Mouse (Mus musculus) intestine, embryonic 15.5 days (tissue): Measurements from ENCODE around the gene Gga1. TPM values are rescaled to one million over a fixed set of nuclear protein-coding genes. Genes with fewer than 3 reads are reported as not detected.
A peak's percentile ranks its signal among the peaks of the same experiment; 100 is the strongest.
"Not testable (repeated sequence)": the region's sequence is repeated elsewhere in the genome, so short reads cannot be mapped to it uniquely, and the experiment has no call there.

ENCODE experiments used
- ATAC-seq: fragments of 200-750 bp; cut with Nextera tagmentation; 2 replicates; pipeline ENCODE4 v1.8.0; 2017; ENCODE audit warnings: moderate TSS enrichment, moderate library complexity
- H3K27ac ChIP-seq: fragments of 300-500 bp; sonication (generic); 2 replicates; pipeline ENCODE4 v1.5.1; 2015; ENCODE audit warnings: mild to moderate bottlenecking, inconsistent platforms
- H3K27me3 ChIP-seq: fragments of 300-500 bp; sonication (generic); replicated peaks from 2 replicates; pipeline ENCODE4 v1.6.1; 2015; ENCODE audit warnings: inconsistent platforms
- H3K36me3 ChIP-seq: fragments of 300-500 bp; sonication (generic); 2 replicates; pipeline ENCODE4 v1.6.1; 2015; ENCODE audit warnings: inconsistent platforms
- H3K4me1 ChIP-seq: fragments of 300-500 bp; sonication (generic); replicated peaks from 2 replicates; pipeline ENCODE4 v1.6.1; 2015; ENCODE audit warnings: inconsistent platforms
- H3K4me2 ChIP-seq: fragments of 300-500 bp; sonication (generic); replicated peaks from 2 replicates; pipeline ENCODE4 v1.6.1; 2015; ENCODE audit warnings: mild to moderate bottlenecking, inconsistent platforms
- H3K4me3 ChIP-seq: fragments of 300-500 bp; sonication (generic); replicated peaks from 2 replicates; pipeline ENCODE4 v1.5.1; 2015; ENCODE audit warnings: inconsistent platforms
- H3K9ac ChIP-seq: fragments of 300-500 bp; sonication (generic); 2 replicates; pipeline ENCODE4 v1.6.1; 2015; ENCODE audit warnings: inconsistent platforms
- H3K9me3 ChIP-seq: fragments of 300-500 bp; sonication (generic); 2 replicates; pipeline ENCODE4 v1.6.1; 2016; ENCODE audit warnings: inconsistent platforms
- WGBS: fragments of 180-500 bp; shearing (Covaris S2); methylation state at CpG from one replicate; pipeline ENCODE4 v1.1.7; 2015; 5-methylcytosine and 5-hydroxymethylcytosine counted together
- polyA plus RNA-seq: library from polyadenylated mRNA; unstranded; fragments of >200 nt; fragmentation: Nextera tagmentation; extraction: Ambion mirVana; gene quantifications from 2 replicates; pipeline ENCODE4 v1.2.1, GENCODE M21; 2015

Gga1 gene
- polyA plus RNA-seq, 1 experiment from 2014 or later: 47.6 TPM

- no peaks in the 10 kb centered on the region for H3K9me3 ChIP-seq
- no peak overlapping the region for H3K4me2 ChIP-seq
- WGBS: 26% methylated on average over 2 of the region's 2 CpGs
- peaks cover 60% of the 10 kb centered on the region for H3K4me1 ChIP-seq
- H3K36me3 ChIP-seq: no peaks in the 10 kb centered on the region
- H3K4me3 ChIP-seq: no peak overlapping the region
- ATAC-seq: no peak
- peak overlapping the region; percentile 68 for H3K27ac ChIP-seq
- H3K27me3 ChIP-seq: no peaks in the 10 kb centered on the region
- H3K9ac ChIP-seq: no peak overlapping the region
Measured at GRCm38 (mm10) chr15:78839744-78840143, 37.2 kb upstream of the Gga1 start.

- H3K4me1 ChIP-seq: peaks cover 59% of the 10 kb centered on the region
- 48% methylated on average over 3 of the region's 3 CpGs for WGBS
- H3K4me3 ChIP-seq: no peak overlapping the region
- no peak overlapping the region for H3K9ac ChIP-seq
- no peaks in the 10 kb centered on the region for H3K27me3 ChIP-seq
- no peak for ATAC-seq
- H3K9me3 ChIP-seq: no peaks in the 10 kb centered on the region
- no peak overlapping the region for H3K4me2 ChIP-seq
- no peaks in the 10 kb centered on the region for H3K36me3 ChIP-seq
- H3K27ac ChIP-seq: peak overlapping the region; percentile 68
Measured at GRCm38 (mm10) chr15:78840241-78840640, 36.7 kb upstream of the Gga1 start.

- Histone ChIP-seq H3K4me2 (no peak overlapping the region), H3K9me3 (no peaks in the 10 kb centered on the region), H3K36me3 (no peaks in the 10 kb centered on the region), H3K4me1 (peaks cover 59% of the 10 kb centered on the region), H3K27me3 (no peaks in the 10 kb centered on the region), H3K27ac (peak overlapping the region; percentile 68; the same call in 1 of the 2 replicates), H3K4me3 (no peak overlapping the region), H3K9ac (no peak overlapping the region)
- ATAC-seq: no peak
- 58% methylated on average over 11 of the region's 11 CpGs for WGBS
Measured at GRCm38 (mm10) chr15:78840751-78841150, 36.2 kb upstream of the Gga1 start.

GRCm38 (mm10) chr15:78841161-78841790 lies 35.7 kb upstream of the Gga1 start:
- Histone ChIP-seq H3K9ac (no peak overlapping the region), H3K27me3 (no peaks in the 10 kb centered on the region), H3K27ac (0 out of 2 replicates have a peak overlapping the region, but pooled peaks have one; percentile 1), H3K4me2 (no peak overlapping the region), H3K4me3 (no peak overlapping the region), H3K36me3 (0 out of 2 replicates have a peak, but pooled peaks cover 4% of the 10 kb centered on the region), H3K4me1 (peaks cover 59% of the 10 kb centered on the region), H3K9me3 (no peaks in the 10 kb centered on the region)
- ATAC-seq: no peak
- 67% methylated on average over 6 of the region's 6 CpGs for WGBS

- peak within 1 kb of the TSS; percentile 94 for H3K27ac ChIP-seq
- peaks cover 10% of the 10 kb centered on the region for H3K36me3 ChIP-seq
- peaks cover 64% of the 10 kb centered on the region for H3K4me1 ChIP-seq
- peak within 1 kb of the TSS; percentile 89 for H3K9ac ChIP-seq
- peak within 1 kb of the TSS; percentile 73 for H3K4me3 ChIP-seq
- H3K27me3 ChIP-seq: no peaks in the 10 kb centered on the region
- no peaks in the 10 kb centered on the region for H3K9me3 ChIP-seq
- under 1% methylated on average over 86 of the region's 86 CpGs for WGBS
- H3K4me2 ChIP-seq: peak within 1 kb of the TSS; percentile 83
- ATAC-seq: peak; percentile 76
Measured at GRCm38 (mm10) chr15:78842371-78843163, 34.4 kb upstream of the Gga1 start, which contains the start of gene Cdc42ep1. TSS of gene Cdc42ep1 (plus strand) at chr15:78842624.

- peak overlapping the region; percentile 73 for H3K4me3 ChIP-seq
- H3K9me3 ChIP-seq: no peaks in the 10 kb centered on the region
- peak overlapping the region; percentile 89 for H3K9ac ChIP-seq
- H3K36me3 ChIP-seq: peaks cover 10% of the 10 kb centered on the region
- peak overlapping the region; percentile 83 for H3K4me2 ChIP-seq
- ATAC-seq: peak; percentile 29; the same call in 1 of the 2 replicates
- no peaks in the 10 kb centered on the region for H3K27me3 ChIP-seq
- peak overlapping the region; percentile 94 for H3K27ac ChIP-seq
- 27% methylated on average over 21 of the region's 21 CpGs for WGBS
- peaks cover 67% of the 10 kb centered on the region for H3K4me1 ChIP-seq
Measured at GRCm38 (mm10) chr15:78843581-78844469, 33.2 kb upstream of the Gga1 start.

GRCm38 (mm10) chr15:78844791-78845190 lies 32.2 kb upstream of the Gga1 start:
- H3K9me3 ChIP-seq: no peaks in the 10 kb centered on the region
- H3K4me2 ChIP-seq: peak overlapping the region; percentile 83
- H3K27ac ChIP-seq: peak overlapping the region; percentile 94
- no peaks in the 10 kb centered on the region for H3K27me3 ChIP-seq
- ATAC-seq: peak; percentile 64
- H3K9ac ChIP-seq: peak overlapping the region; percentile 1
- H3K36me3 ChIP-seq: peaks cover 16% of the 10 kb centered on the region
- WGBS: 15% methylated on average over 9 of the region's 9 CpGs
- H3K4me1 ChIP-seq: peaks cover 70% of the 10 kb centered on the region
- H3K4me3 ChIP-seq: peak overlapping the region; percentile 73; the same call in 1 of the 2 replicates

- 36% methylated on average over 11 of the region's 11 CpGs for WGBS
- Histone ChIP-seq H3K36me3 (peaks cover 18% of the 10 kb centered on the region), H3K4me3 (0 out of 2 replicates have a peak overlapping the region, but pooled peaks have one; percentile 3), H3K27ac (peak overlapping the region; percentile 94), H3K4me1 (peaks cover 70% of the 10 kb centered on the region), H3K4me2 (peak overlapping the region; percentile 83), H3K27me3 (no peaks in the 10 kb centered on the region), H3K9ac (peak overlapping the region; percentile 22; the same call in 1 of the 2 replicates), H3K9me3 (no peaks in the 10 kb centered on the region)
- peak; percentile 29; the same call in 1 of the 2 replicates for ATAC-seq
Measured at GRCm38 (mm10) chr15:78845321-78845720, 31.7 kb upstream of the Gga1 start.

GRCm38 (mm10) chr15:78845867-78846266 lies 31.1 kb upstream of the Gga1 start:
- WGBS: 68% methylated on average over 8 of the region's 8 CpGs
- ATAC-seq: no peak
- Histone ChIP-seq H3K27ac (peak overlapping the region; percentile 94), H3K9me3 (no peaks in the 10 kb centered on the region), H3K4me2 (peak overlapping the region; percentile 83), H3K36me3 (peaks cover 18% of the 10 kb centered on the region), H3K4me1 (peaks cover 70% of the 10 kb centered on the region), H3K27me3 (no peaks in the 10 kb centered on the region), H3K9ac (peak overlapping the region; percentile 22; the same call in 1 of the 2 replicates), H3K4me3 (0 out of 2 replicates have a peak overlapping the region, but pooled peaks have one; percentile 3)

- 69% methylated on average over 8 of the region's 8 CpGs for WGBS
- peak overlapping the region; percentile 94 for H3K27ac ChIP-seq
- peaks cover 18% of the 10 kb centered on the region for H3K36me3 ChIP-seq
- no peak for ATAC-seq
- no peaks in the 10 kb centered on the region for H3K9me3 ChIP-seq
- H3K4me1 ChIP-seq: peaks cover 71% of the 10 kb centered on the region
- H3K4me2 ChIP-seq: peak overlapping the region; percentile 83
- H3K27me3 ChIP-seq: no peaks in the 10 kb centered on the region
- H3K9ac ChIP-seq: 0 out of 2 replicates have a peak overlapping the region, but pooled peaks have one; percentile 22
- no peak overlapping the region for H3K4me3 ChIP-seq
Measured at GRCm38 (mm10) chr15:78846352-78846751, 30.6 kb upstream of the Gga1 start.

- not testable (repeated sequence) for ATAC-seq, H3K4me2 ChIP-seq, H3K27me3 ChIP-seq, H3K4me3 ChIP-seq, H3K27ac ChIP-seq, H3K9me3 ChIP-seq, H3K9ac ChIP-seq
- H3K4me1 ChIP-seq: peaks cover 70% of the 10 kb centered on the region
- H3K36me3 ChIP-seq: peaks cover 18% of the 10 kb centered on the region
- WGBS: 77% methylated on average over 7 of the region's 7 CpGs
Measured at GRCm38 (mm10) chr15:78846805-78847204, 30.2 kb upstream of the Gga1 start.
